In the genomic region with DNA sequence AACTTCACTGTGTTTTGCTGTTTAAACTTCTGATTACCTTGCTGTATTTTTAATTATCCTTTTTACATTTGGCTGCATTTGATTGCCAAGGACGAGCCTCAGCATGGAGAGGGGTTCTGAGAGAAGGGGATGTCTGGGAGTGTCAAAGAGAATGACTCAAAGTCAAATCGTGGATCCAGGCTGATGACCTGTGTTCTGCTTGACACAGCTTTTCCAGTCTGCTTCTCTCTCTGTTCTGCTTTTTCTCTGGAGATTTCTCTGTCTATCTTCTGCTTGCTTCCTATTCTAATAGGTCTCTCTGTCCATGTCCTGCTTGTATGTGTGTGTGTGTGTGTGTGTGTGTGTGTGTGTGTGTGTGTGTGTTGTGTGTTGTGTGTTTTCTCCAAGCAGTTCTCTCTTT, we compare ENCODE assay signal across 24 mouse cellular contexts. TPM values are rescaled to one million over a fixed set of nuclear protein-coding genes. Genes with fewer than 3 reads are reported as not detected.
"Had no signal": no experiment of that assay in that cellular context is flagged by ENCODE, and none has a peak within 500 bp of the region (broad histone marks: within the 10 kb centered on the region; RNA-seq: fewer than 3 reads in every experiment).

No protein-coding gene starts in this region.

- ATAC-seq: liver, postnatal 0 days; lung, postnatal 0 days; midbrain, embryonic 15.5 days had no signal

- H3K9ac ChIP-seq: kidney, embryonic 15.5 days; limb, embryonic 12.5 days; limb, embryonic 15.5 days; liver, embryonic 14.5 days; liver, postnatal 0 days; lung, embryonic 14.5 days; midbrain, embryonic 12.5 days; midbrain, embryonic 15.5 days; neural tube, embryonic 12.5 days; neural tube, embryonic 15.5 days had no signal

- H3K9me3 ChIP-seq: kidney, embryonic 15.5 days; limb, embryonic 12.5 days; limb, embryonic 15.5 days; midbrain, embryonic 12.5 days; midbrain, embryonic 15.5 days; neural tube, embryonic 12.5 days; neural tube, embryonic 15.5 days had no signal

- H3K27ac ChIP-seq: kidney, embryonic 15.5 days; limb, embryonic 12.5 days; limb, embryonic 15.5 days; liver, embryonic 14.5 days; midbrain, embryonic 12.5 days; midbrain, embryonic 15.5 days; neural tube, embryonic 12.5 days; neural tube, embryonic 15.5 days had no signal

- DNase-seq: kidney, adult 11 months; kidney, adult 8-10 months; kidney, postnatal 10 days; kidney, postnatal 36 days; left cerebral cortex, postnatal 4 days; liver, postnatal 0 days; lung, embryonic 14.5 days; right cerebral cortex, adult 18-20 months; right cerebral cortex, postnatal 25 days; spleen, adult 18-20 months; thymus, adult 2 months; thymus, postnatal 14 days; thymus, postnatal 4 days had no signal

- H3K4me2 ChIP-seq: kidney, embryonic 15.5 days; limb, embryonic 12.5 days; limb, embryonic 15.5 days; liver, embryonic 11.5 days; lung, embryonic 14.5 days; midbrain, embryonic 12.5 days; midbrain, embryonic 15.5 days; neural tube, embryonic 12.5 days; neural tube, embryonic 15.5 days had no signal

- H3K27me3 ChIP-seq: kidney, embryonic 15.5 days; limb, embryonic 12.5 days; limb, embryonic 15.5 days; midbrain, embryonic 12.5 days; midbrain, embryonic 15.5 days; neural tube, embryonic 12.5 days; neural tube, embryonic 15.5 days had no signal

- H3K36me3 ChIP-seq: limb, embryonic 12.5 days; limb, embryonic 15.5 days; midbrain, embryonic 12.5 days; midbrain, embryonic 15.5 days; neural tube, embryonic 12.5 days had no signal

- H3K4me1 ChIP-seq: kidney, embryonic 15.5 days; limb, embryonic 15.5 days; midbrain, embryonic 12.5 days; midbrain, embryonic 15.5 days; neural tube, embryonic 12.5 days had no signal

- H3K4me3 ChIP-seq: kidney, embryonic 15.5 days; limb, embryonic 12.5 days; limb, embryonic 15.5 days; midbrain, embryonic 12.5 days; midbrain, embryonic 15.5 days; neural tube, embryonic 12.5 days; neural tube, embryonic 15.5 days had no signal

RNA-seq across cellular contexts. Expression of gene Sycp3, which starts 49.6 kb away (rescaled TPM):
- polyA plus RNA-seq: limb, embryonic 15.5 days; liver, embryonic 11.5 days; lung, embryonic 14.5 days; lung, postnatal 0 days; midbrain, embryonic 12.5 days; neural tube, embryonic 12.5 days; neural tube, embryonic 15.5 days; stomach, embryonic 16.5 days; thymus, adult 2 months had no signal
